Mouse (Mus musculus): ENCODE results near the gene Vac14.

Vac14 gene

GRCm38 (mm10) chr8:110618391-110619207 is at the start of gene Vac14:
Gene Vac14, plus strand, starts transcription at chr8:110618585.
- DNase-seq (ENCODE audit: low spot score in 2 of 2), result peak; percentile 98 to 99

GRCm38 (mm10) chr8:110592641-110593040 is 25.7 kb upstream of the Vac14 start:
- no peak for DNase-seq (ENCODE audit: low spot score in 2 of 2)

GRCm38 (mm10) chr8:110594164-110594563 is 24.2 kb upstream of the Vac14 start:
- no peak for DNase-seq (ENCODE audit: low spot score in 2 of 2)

GRCm38 (mm10) chr8:110604556-110604955 is 13.8 kb upstream of the Vac14 start:
- peak in 1 of 2 experiments; percentile 33 for DNase-seq (ENCODE audit: low spot score in 2 of 2)

- no peak for DNase-seq (ENCODE audit: low spot score in 2 of 2)
These were observed 12.9 kb upstream of the Vac14 start for GRCm38 (mm10) chr8:110605401-110606015.

GRCm38 (mm10) chr8:110615730-110616129 is 2.7 kb upstream of the Vac14 start:
- DNase-seq (ENCODE audit: low spot score in 2 of 2), result no peak

GRCm38 (mm10) chr8:110617801-110618358 is 505 bp upstream of the Vac14 start:
- DNase-seq (ENCODE audit: low spot score in 2 of 2), result peak in 1 of 2 experiments; percentile 11

- DNase-seq (ENCODE audit: low spot score in 2 of 2), result no peak
These were observed 806 bp downstream of the Vac14 start for GRCm38 (mm10) chr8:110619208-110619574.

GRCm38 (mm10) chr8:110619919-110620318 is 1.5 kb downstream of the Vac14 start:
- DNase-seq (ENCODE audit: low spot score in 2 of 2), result no peak

- DNase-seq (ENCODE audit: low spot score in 2 of 2), result no peak
These were observed 8.0 kb downstream of the Vac14 start for GRCm38 (mm10) chr8:110626431-110626830.

GRCm38 (mm10) chr8:110629245-110630063 is 11.1 kb downstream of the Vac14 start:
- peak in 1 of 2 experiments; percentile 52 for DNase-seq (ENCODE audit: low spot score in 2 of 2)

GRCm38 (mm10) chr8:110630079-110630478 is 11.7 kb downstream of the Vac14 start:
- DNase-seq (ENCODE audit: low spot score in 2 of 2), result no peak

- DNase-seq (ENCODE audit: low spot score in 2 of 2), result no peak
These were observed 12.2 kb downstream of the Vac14 start for GRCm38 (mm10) chr8:110630571-110631071.

- DNase-seq (ENCODE audit: low spot score in 2 of 2), result no peak
These were observed 12.8 kb downstream of the Vac14 start for GRCm38 (mm10) chr8:110631201-110631600.

GRCm38 (mm10) chr8:110633814-110634213 is 15.4 kb downstream of the Vac14 start:
- no peak for DNase-seq (ENCODE audit: low spot score in 2 of 2)

- no peak for DNase-seq (ENCODE audit: low spot score in 2 of 2)
These were observed 17.8 kb downstream of the Vac14 start for GRCm38 (mm10) chr8:110636182-110636581.

GRCm38 (mm10) chr8:110642331-110642730 is 23.9 kb downstream of the Vac14 start:
- DNase-seq (ENCODE audit: low spot score in 2 of 2), result no peak

GRCm38 (mm10) chr8:110643177-110643576 is 24.8 kb downstream of the Vac14 start:
- no peak for DNase-seq (ENCODE audit: low spot score in 2 of 2)

- no peak for DNase-seq (ENCODE audit: low spot score in 2 of 2)
These were observed 26.0 kb downstream of the Vac14 start for GRCm38 (mm10) chr8:110644422-110644821.

GRCm38 (mm10) chr8:110644901-110645300 is 26.5 kb downstream of the Vac14 start:
- no peak for DNase-seq (ENCODE audit: low spot score in 2 of 2)

GRCm38 (mm10) chr8:110645340-110645739 is 27.0 kb downstream of the Vac14 start:
- DNase-seq (ENCODE audit: low spot score in 2 of 2), result no peak

- DNase-seq (ENCODE audit: low spot score in 2 of 2), result peak; percentile 20 to 49
These were observed 27.7 kb downstream of the Vac14 start for GRCm38 (mm10) chr8:110646064-110646463.

All from thymus, postnatal 10 days (tissue).